8 mouse cellular contexts compared by ENCODE assay signal in the genomic region with DNA sequence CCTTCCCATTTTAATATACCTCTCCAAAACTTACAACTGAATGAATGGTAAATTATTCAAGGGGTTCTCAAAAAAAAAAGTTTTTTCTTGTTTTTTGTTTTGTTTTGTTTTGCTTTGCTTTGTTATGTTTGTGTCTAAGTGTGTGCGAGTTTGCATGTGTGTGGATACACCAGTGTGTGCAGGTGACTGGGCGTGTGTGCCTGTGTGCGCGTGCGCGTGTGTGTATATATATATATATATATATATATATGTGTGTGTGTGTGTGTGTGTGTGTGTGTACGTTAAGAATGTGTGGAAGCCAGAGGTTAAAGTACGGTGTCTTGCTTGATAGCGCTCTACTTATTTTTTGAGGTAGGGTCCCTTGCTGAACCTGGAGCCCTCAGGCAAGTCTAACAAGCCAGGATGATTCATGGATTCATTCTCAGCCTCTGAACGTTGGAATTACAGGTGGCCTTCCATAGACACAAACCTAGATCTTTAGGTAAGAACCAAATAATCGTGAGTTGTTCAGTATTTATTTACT. TPM values are rescaled to one million over a fixed set of nuclear protein-coding genes. Genes with fewer than 3 reads are reported as not detected.
DNase-seq lines count a peak whose midpoint lies in the region; ATAC-seq and TF ChIP-seq lines count a peak whose summit lies in the region.

No protein-coding gene starts in this region.

- no peak for TF ChIP-seq RAD21 in CH12.LX (IDR thresholded peaks at IDR 0.05; ENCODE audit: low read depth, low read length)

- TF ChIP-seq EP300 in heart, postnatal 0 days (IDR thresholded peaks at IDR 0.05; ENCODE audit: low read depth), result no peak
- no peak for TF ChIP-seq EP300 in CH12.LX (IDR thresholded peaks at IDR 0.05; ENCODE audit: low read length)

- H3K36me3 ChIP-seq in heart, postnatal 0 days (replicated peaks; ENCODE audit: control insufficient read depth, insufficient read depth, low read length), result peaks cover 12% of the 10 kb centered on the region
- peaks cover 11 to 21% of the 10 kb centered on the region in 2 experiments for H3K36me3 ChIP-seq in CH12.LX (replicated peaks in 1 of 2; ENCODE audit: control insufficient read depth in 1 of 2, insufficient read depth in 1 of 2, low read length in 1 of 2)
- peaks cover 16% of the 10 kb centered on the region for H3K36me3 ChIP-seq in hindbrain, embryonic 14.5 days (replicated peaks; ENCODE audit: control insufficient read depth, insufficient read depth)

- H3K27me3 ChIP-seq in heart, postnatal 0 days (ENCODE audit: control insufficient read depth, insufficient read depth, low read length), result no peaks in the 10 kb centered on the region
- H3K27me3 ChIP-seq in CH12.LX (replicated peaks), result no peaks in the 10 kb centered on the region
- no peaks in the 10 kb centered on the region for H3K27me3 ChIP-seq in hindbrain, embryonic 14.5 days (ENCODE audit: control insufficient read depth, insufficient read depth, low read length)

- TF ChIP-seq CTCF in heart, postnatal 0 days (IDR thresholded peaks at IDR 0.05; ENCODE audit: low read depth), result no peak
- TF ChIP-seq CTCF in CH12.LX (conservative IDR thresholded peaks at IDR 0.05 in 1 of 2, IDR thresholded peaks at IDR 0.05 in 1 of 2; ENCODE audit: low read depth in 2 of 2, low read length in 2 of 2), result no peak

- no peaks in the 10 kb centered on the region for H3K9me3 ChIP-seq in heart, postnatal 0 days (replicated peaks; ENCODE audit: control insufficient read depth, low read length)
- H3K9me3 ChIP-seq in CH12.LX (replicated peaks; ENCODE audit: low read length), result no peaks in the 10 kb centered on the region
- H3K9me3 ChIP-seq in hindbrain, embryonic 14.5 days (ENCODE audit: control insufficient read depth, low read length), result no peaks in the 10 kb centered on the region

- H3K27ac ChIP-seq in heart, postnatal 0 days (ENCODE audit: low read depth), result no peak overlapping the region
- H3K27ac ChIP-seq in CH12.LX (ENCODE audit: insufficient read depth, low read depth), result no peak overlapping the region
- H3K27ac ChIP-seq in hindbrain, embryonic 14.5 days, result peak overlapping the region; percentile 33; the same call in 1 of the 2 replicates

- WGBS in heart, postnatal 0 days, result 61% methylated on average over 11 of the region's 11 CpGs
- 61% methylated on average over 11 of the region's 11 CpGs for WGBS in hindbrain, embryonic 14.5 days

- no peak for DNase-seq in heart, postnatal 0 days (ENCODE audit: low spot score)
- no peak for DNase-seq in heart, postnatal 36 days
- no peak for DNase-seq in CH12.LX (ENCODE audit: extremely low read depth)
- peak; percentile 8 for DNase-seq in brain, embryonic 18.5 days (ENCODE audit: low read depth, low spot score)
- no peak for DNase-seq in hindbrain, embryonic 14.5 days (ENCODE audit: low spot score)
- peak; percentile 45 for DNase-seq in mesoderm, embryonic 11.5 days (ENCODE audit: low read depth, low spot score)
- DNase-seq in ovary, adult 18-20 months (ENCODE audit: low spot score), result no peak
- no peak for DNase-seq in urinary bladder, postnatal 36 days (ENCODE audit: low spot score in 2 of 2)

- H3K79me2 ChIP-seq in CH12.LX (replicated peaks; ENCODE audit: control insufficient read depth, extremely low read depth, insufficient read depth, poor library complexity, severe bottlenecking), result peaks cover 18% of the 10 kb centered on the region

- H3K4me2 ChIP-seq in heart, postnatal 0 days (ENCODE audit: low read depth, low read length), result peak overlapping the region; percentile 88
- H3K4me2 ChIP-seq in CH12.LX (ENCODE audit: insufficient read depth, low read depth, poor library complexity, severe bottlenecking), result peak overlapping the region; percentile 94; the same call in 1 of the 2 replicates
- H3K4me2 ChIP-seq in hindbrain, embryonic 14.5 days (replicated peaks), result peak overlapping the region; percentile 78

- peak overlapping the region; percentile 76 for H3K9ac ChIP-seq in heart, postnatal 0 days (replicated peaks; ENCODE audit: low read depth, low read length)
- H3K9ac ChIP-seq in CH12.LX (ENCODE audit: insufficient read depth, low read depth), result peak overlapping the region; percentile 58
- peak overlapping the region; percentile 67 for H3K9ac ChIP-seq in hindbrain, embryonic 14.5 days

- TF ChIP-seq POLR2A in CH12.LX (IDR thresholded peaks at IDR 0.05; ENCODE audit: low read depth, low read length), result no peak

- intact Hi-C loops in heart, postnatal 36 days (cut with DNase I), result loop anchor here (2.0 to 10.0 kb wide), 2 partner anchors 321 to 515 kb away; no protein-coding TSS in a partner anchor

- dilution Hi-C loops in CH12.LX (cut with MboI; ENCODE audit: extremely low pct_ligation_motif_present, extremely low pct_unique_long_range_greater_than_20kb, low sequenced_read_pairs), result no loop called here

- peaks cover 4% of the 10 kb centered on the region for H3K4me1 ChIP-seq in heart, postnatal 0 days (ENCODE audit: control insufficient read depth, insufficient read depth)
- peaks cover 0 to 16% of the 10 kb centered on the region in 2 experiments; a peak in 2 of 4 replicates for H3K4me1 ChIP-seq in CH12.LX (ENCODE audit: control insufficient read depth in 1 of 2, insufficient read depth in 2 of 2)
- peaks cover 3% of the 10 kb centered on the region; the same call in 1 of the 2 replicates for H3K4me1 ChIP-seq in hindbrain, embryonic 14.5 days (replicated peaks; ENCODE audit: control insufficient read depth, insufficient read depth, low read length)

- peak overlapping the region; percentile 96 for H3K4me3 ChIP-seq in heart, postnatal 0 days (ENCODE audit: low read depth, low read length)
- peak overlapping the region; percentile 63 to 100 (median 86) for H3K4me3 ChIP-seq in CH12.LX (replicated peaks in 1 of 3; ENCODE audit: low read depth in 2 of 3, low read length in 2 of 3, poor library complexity in 1 of 3)
- peak overlapping the region; percentile 56 for H3K4me3 ChIP-seq in hindbrain, embryonic 14.5 days (replicated peaks; ENCODE audit: low read length)

- ATAC-seq in heart, postnatal 0 days (ENCODE audit: insufficient read depth, low read depth), result peak; percentile 35
- peak; percentile 64 for ATAC-seq in hindbrain, embryonic 14.5 days (ENCODE audit: low FRiP score)

- in situ Hi-C loops in CH12.LX (cut with MboI; ENCODE audit: low pct_ligation_motif_present, low pct_unique_long_range_greater_than_20kb, low sequenced_read_pairs), result no loop called here

TF ChIP-seq in CH12.LX, 34 proteins besides CTCF, POLR2A, EP300 and RAD21:
- TF ChIP-seq BHLHE40 (IDR thresholded peaks at IDR 0.05; ENCODE audit: low read depth, low read length) (no peak), MYC (IDR thresholded peaks at IDR 0.05; ENCODE audit: low read depth, low read length) (0 out of 2 replicates have a peak, but pooled peaks have one; percentile 7)

RNA-seq across cellular contexts. Expression of a gene that starts 0.6 kb away (rescaled TPM):
- total RNA-seq in heart, postnatal 0 days (2014; rRNA removed; ENCODE audit: low replicate concordance), result 48.0 and 121 TPM in 2 replicates
- 26.6 and 26.9 TPM in 2 replicates for polyA plus RNA-seq in heart, postnatal 0 days (2015; fragmentation: Nextera tagmentation; extraction: Ambion mirVana)
- total RNA-seq in heart, postnatal 36 days (2021), result 10 to 100 TPM; 27.2 to 30.4 TPM
- 65.5 and 73.9 TPM in 2 replicates for total RNA-seq in CH12.LX (2012; rRNA removed)
- 137 and 158 TPM in 2 replicates for total RNA-seq in CH12.LX (2014; rRNA removed)
- 71.3 and 73.6 TPM in 2 replicates for polyA plus RNA-seq in CH12.LX (2012; ENCODE audit: insufficient read length, low read depth)
- polyA plus RNA-seq in hindbrain, embryonic 14.5 days (2014; fragmentation: Nextera tagmentation; extraction: Ambion mirVana), result 26.9 and 29.9 TPM in 2 replicates

RNA-seq across cellular contexts. Expression of a gene that starts 42.8 kb away (rescaled TPM):
- 18.7 and 23.0 TPM in 2 replicates for total RNA-seq in heart, postnatal 0 days (2014; rRNA removed; ENCODE audit: low replicate concordance)
- 29.3 and 31.9 TPM in 2 replicates for polyA plus RNA-seq in heart, postnatal 0 days (2015; fragmentation: Nextera tagmentation; extraction: Ambion mirVana)
- 10 to 100 TPM; 29.7 to 35.7 TPM for total RNA-seq in heart, postnatal 36 days (2021)
- total RNA-seq in CH12.LX (2012; rRNA removed), result 95.5 and 104 TPM in 2 replicates
- 127 and 161 TPM in 2 replicates for total RNA-seq in CH12.LX (2014; rRNA removed)
- 81.4 and 116 TPM in 2 replicates for polyA plus RNA-seq in CH12.LX (2012; ENCODE audit: insufficient read length, low read depth)
- polyA plus RNA-seq in hindbrain, embryonic 14.5 days (2014; fragmentation: Nextera tagmentation; extraction: Ambion mirVana), result 68.4 and 69.9 TPM in 2 replicates

Comparison
In these comparisons a context has a peak if more than half of its experiments do, and no peak if none do; other contexts are left out.
1. DNase-seq: peak in brain, embryonic 18.5 days (single experiment) and mesoderm, embryonic 11.5 days (single experiment); none in heart, postnatal 0 days (single experiment), heart, postnatal 36 days (0 of 2), CH12.LX (single experiment), hindbrain, embryonic 14.5 days (single experiment), ovary, adult 18-20 months (single experiment) and urinary bladder, postnatal 36 days (0 of 2).
2. Peak in every context shown above with its lines, with median percentiles within 50 percentile points of each other: H3K4me2 ChIP-seq, H3K4me3 ChIP-seq and H3K9ac ChIP-seq.